Mouse (Mus musculus) hindbrain, embryonic 12.5 days (tissue): ENCODE measurements around the gene Irf5. TPM values are rescaled to one million over a fixed set of nuclear protein-coding genes. Genes with fewer than 3 reads are reported as not detected.
"Not testable (repeated sequence)": the region's sequence is repeated elsewhere in the genome, so short reads cannot be mapped to it uniquely, and the experiment has no call there.

ENCODE experiments used
- ATAC-seq: fragments of 200-750 bp; cut with Nextera tagmentation; 2 replicates; pipeline ENCODE4 v1.8.0; 2017; ENCODE audit warnings: moderate TSS enrichment; ENCODE audit not compliant: low FRiP score
- H3K27ac ChIP-seq: fragments of 300-500 bp; sonication (generic); 2 replicates; pipeline ENCODE4 v1.5.1; 2016; ENCODE audit warnings: mild to moderate bottlenecking
- H3K27me3 ChIP-seq: fragments of 300-500 bp; sonication (generic); 2 replicates; pipeline ENCODE4 v1.6.1; 2016; ENCODE audit warnings: mild to moderate bottlenecking
- H3K36me3 ChIP-seq: fragments of 300-500 bp; sonication (generic); 2 replicates; pipeline ENCODE4 v1.6.1; 2016; ENCODE audit warnings: mild to moderate bottlenecking
- H3K4me1 ChIP-seq: fragments of 300-500 bp; sonication (generic); 2 replicates; pipeline ENCODE4 v1.6.1; 2016
- H3K4me2 ChIP-seq: fragments of 300-500 bp; sonication (generic); replicated peaks from 2 replicates; pipeline ENCODE4 v1.6.1; 2016; ENCODE audit warnings: mild to moderate bottlenecking
- H3K4me3 ChIP-seq: fragments of 300-500 bp; sonication (generic); 2 replicates; pipeline ENCODE4 v1.5.1; 2016; ENCODE audit warnings: mild to moderate bottlenecking
- H3K9ac ChIP-seq: fragments of 300-500 bp; sonication (generic); 2 replicates; pipeline ENCODE4 v1.6.1; 2016; ENCODE audit warnings: mild to moderate bottlenecking, moderate library complexity
- H3K9me3 ChIP-seq: fragments of 300-500 bp; sonication (generic); replicated peaks from 2 replicates; pipeline ENCODE4 v1.6.1; 2016; ENCODE audit warnings: mild to moderate bottlenecking
- WGBS: fragments of 180-500 bp; shearing (Covaris S2); methylation state at CpG from one replicate; pipeline ENCODE4 v1.1.7; 2016; 5-methylcytosine and 5-hydroxymethylcytosine counted together
- polyA plus RNA-seq: library from polyadenylated mRNA; unstranded; fragments of >200 nt; fragmentation: Nextera tagmentation; extraction: Ambion mirVana; gene quantifications from 2 replicates; pipeline ENCODE4 v1.2.1, GENCODE M21; 2016

Irf5 gene
- polyA plus RNA-seq, 1 experiment from 2014 or later = 2.9 TPM

GRCm38 (mm10) chr6:29557112-29557511 lies 30.7 kb downstream of the Irf5 start:
- H3K4me2 ChIP-seq = no peak overlapping the region
- no peak overlapping the region for H3K27ac ChIP-seq
- no peak overlapping the region for H3K9ac ChIP-seq
- H3K36me3 ChIP-seq = peaks cover 78% of the 10 kb centered on the region
- 93% methylated on average over 2 of the region's 2 CpGs for WGBS
- no peak for ATAC-seq
- no peaks in the 10 kb centered on the region for H3K9me3 ChIP-seq
- no peak overlapping the region for H3K4me3 ChIP-seq
- no peaks in the 10 kb centered on the region for H3K27me3 ChIP-seq
- no peaks in the 10 kb centered on the region for H3K4me1 ChIP-seq

GRCm38 (mm10) chr6:29576388-29576787 lies 50.0 kb downstream of the Irf5 start:
- ATAC-seq, H3K4me3 ChIP-seq, H3K9ac ChIP-seq, H3K9me3 ChIP-seq, H3K4me2 ChIP-seq, H3K27ac ChIP-seq, H3K27me3 ChIP-seq, H3K4me1 ChIP-seq: not testable (repeated sequence)
- peaks cover 80% of the 10 kb centered on the region for H3K36me3 ChIP-seq
- 86% methylated on average over 3 of the region's 3 CpGs for WGBS

GRCm38 (mm10) chr6:29580770-29581169 lies 54.3 kb downstream of the Irf5 start:
- Histone ChIP-seq H3K27me3 (no peaks in the 10 kb centered on the region), H3K4me1 (no peaks in the 10 kb centered on the region), H3K9me3 (no peaks in the 10 kb centered on the region), H3K4me2 (no peak overlapping the region), H3K9ac (no peak overlapping the region), H3K36me3 (peaks cover 62% of the 10 kb centered on the region), H3K27ac (no peak overlapping the region), H3K4me3 (no peak overlapping the region)
- 98% methylated on average over 1 of the region's 1 CpGs for WGBS
- ATAC-seq = no peak

GRCm38 (mm10) chr6:29581202-29581601 lies 54.8 kb downstream of the Irf5 start:
- Histone ChIP-seq H3K27me3 (no peaks in the 10 kb centered on the region), H3K9ac (no peak overlapping the region), H3K4me3 (no peak overlapping the region), H3K27ac (no peak overlapping the region), H3K36me3 (peaks cover 62% of the 10 kb centered on the region), H3K4me2 (no peak overlapping the region), H3K4me1 (no peaks in the 10 kb centered on the region), H3K9me3 (no peaks in the 10 kb centered on the region)
- no peak for ATAC-seq
- WGBS = 94% methylated on average over 3 of the region's 3 CpGs

Other genes with a start within 250 kb of the Irf5 start
- 0.65 and 0.72 TPM in 2 replicates for gene Fam71f2, start 247.0 kb upstream of the Irf5 start, polyA plus RNA-seq
- gene Fam71f1, start 207.5 kb upstream of the Irf5 start, polyA plus RNA-seq = 0.27 TPM in 1 of 2 replicates, not detected in the other
- 261 and 265 TPM in 2 replicates for gene Calu, start 178.6 kb upstream of the Irf5 start, polyA plus RNA-seq
- 0.25 and 0.38 TPM in 2 replicates for gene Opn1sw, start 138.2 kb upstream of the Irf5 start, polyA plus RNA-seq
- 35.6 and 36.0 TPM in 2 replicates for gene Ccdc136, start 130.3 kb upstream of the Irf5 start, polyA plus RNA-seq
- gene Flnc, start 93.4 kb upstream of the Irf5 start, polyA plus RNA-seq = 11.8 and 14.5 TPM in 2 replicates
- gene Atp6v1f, start 58.9 kb upstream of the Irf5 start, polyA plus RNA-seq = 215 and 230 TPM in 2 replicates
- 0.43 TPM in 1 of 2 replicates, not detected in the other for gene Atp6v1fnb, start 55.2 kb upstream of the Irf5 start, polyA plus RNA-seq
- gene Kcp, start 18.7 kb upstream of the Irf5 start, polyA plus RNA-seq = 22.0 and 24.7 TPM in 2 replicates
- 107 TPM in 2 replicates for gene Tnpo3, start 83.3 kb downstream of the Irf5 start, polyA plus RNA-seq
- gene Tspan33, start 167.6 kb downstream of the Irf5 start, polyA plus RNA-seq = 8.2 and 9.2 TPM in 2 replicates
- 49.4 and 54.1 TPM in 2 replicates for gene Smo, start 208.9 kb downstream of the Irf5 start, polyA plus RNA-seq
- 21.8 and 25.3 TPM in 2 replicates for gene Ahcyl2, start 241.4 kb downstream of the Irf5 start, polyA plus RNA-seq